Mouse (Mus musculus) brain, embryonic 14.5 days (tissue): ENCODE measurements around the gene Apln.

ENCODE experiments used
- CTCF ChIP-seq: fragments of 200-500 bp; IDR thresholded peaks from 2 replicates; pipeline ENCODE4 v1.5.1; 2012; ENCODE audit warnings: inconsistent platforms, mild to moderate bottlenecking, moderate library complexity, borderline replicate concordance; ENCODE audit not compliant: insufficient read depth, insufficient read length; ENCODE audit errors: extremely low read depth
- POLR2A ChIP-seq: fragments of 200-500 bp; IDR thresholded peaks from 2 replicates; pipeline ENCODE4 v1.6.1; 2012; ENCODE audit warnings: mild to moderate bottlenecking, inconsistent platforms, borderline replicate concordance; ENCODE audit not compliant: poor library complexity, insufficient read depth, insufficient read length, severe bottlenecking; ENCODE audit errors: extremely low read depth

DNA sequence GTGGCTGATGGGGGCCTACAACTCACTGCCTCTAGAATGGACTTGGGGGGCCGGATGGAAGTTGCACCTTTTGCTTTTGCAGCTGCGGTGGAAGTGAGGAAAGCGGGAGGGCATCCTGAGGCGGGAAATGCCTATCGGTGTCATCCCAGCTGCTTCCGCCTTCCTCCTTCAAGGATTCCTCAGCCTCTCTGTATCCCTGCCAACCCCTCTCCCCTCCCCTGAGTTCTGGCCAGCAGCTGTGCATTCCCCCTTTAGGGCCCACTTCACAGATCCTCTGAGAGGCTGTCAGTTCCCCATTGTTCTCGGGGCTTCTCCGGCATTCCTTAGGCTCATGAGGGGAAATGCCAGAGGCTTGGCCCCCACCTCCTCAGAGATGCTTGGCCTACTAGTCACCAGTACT, 28.6 kb downstream of the Apln start:
- TF ChIP-seq POLR2A (no peak), CTCF (no peak)
